Mouse (Mus musculus) heart, embryonic 15.5 days (tissue): ENCODE measurements around the gene Trir. TPM values are rescaled to one million over a fixed set of nuclear protein-coding genes. Genes with fewer than 3 reads are reported as not detected.
A peak's percentile ranks its signal among the peaks of the same experiment; 100 is the strongest.

Experiments
- ATAC-seq: fragments of 200-750 bp; cut with Nextera tagmentation; replicated peaks from 2 replicates; pipeline ENCODE4 v1.8.0; 2017; ENCODE audit warnings: low read depth, moderate TSS enrichment; ENCODE audit not compliant: insufficient number of reproducible peaks, insufficient read depth, low FRiP score
- H3K27ac ChIP-seq: fragments of 300-500 bp; sonication (generic); 2 replicates; pipeline ENCODE4 v1.5.1; 2015; ENCODE audit warnings: mild to moderate bottlenecking, inconsistent platforms
- H3K27me3 ChIP-seq: fragments of 300-500 bp; sonication (generic); 2 replicates; pipeline ENCODE4 v1.6.1; 2015; ENCODE audit warnings: inconsistent platforms
- H3K36me3 ChIP-seq: fragments of 300-500 bp; sonication (generic); 2 replicates; pipeline ENCODE4 v1.6.1; 2015; ENCODE audit warnings: mild to moderate bottlenecking, inconsistent platforms
- H3K4me1 ChIP-seq: fragments of 300-500 bp; sonication (generic); replicated peaks from 2 replicates; pipeline ENCODE4 v1.6.1; 2015; ENCODE audit warnings: inconsistent platforms
- H3K4me2 ChIP-seq: fragments of 300-500 bp; sonication (generic); 2 replicates; pipeline ENCODE4 v1.6.1; 2015; ENCODE audit warnings: inconsistent platforms, mild to moderate bottlenecking, moderate library complexity
- H3K4me3 ChIP-seq: fragments of 300-500 bp; sonication (generic); 2 replicates; pipeline ENCODE4 v1.5.1; 2015; ENCODE audit warnings: mild to moderate bottlenecking, inconsistent platforms
- H3K9ac ChIP-seq: fragments of 300-500 bp; sonication (generic); 2 replicates; pipeline ENCODE4 v1.6.1; 2015; ENCODE audit warnings: mild to moderate bottlenecking, inconsistent platforms
- H3K9me3 ChIP-seq: fragments of 300-500 bp; sonication (generic); replicated peaks from 2 replicates; pipeline ENCODE4 v1.6.1; 2016; ENCODE audit warnings: inconsistent platforms
- WGBS: fragments of 180-500 bp; shearing (Covaris S2); methylation state at CpG from one replicate; pipeline ENCODE4 v1.1.7; 2015; ENCODE audit warnings: mixed read lengths; 5-methylcytosine and 5-hydroxymethylcytosine counted together
- polyA plus RNA-seq: library from polyadenylated mRNA; unstranded; fragments of >200 nt; fragmentation: Nextera tagmentation; extraction: Ambion mirVana; gene quantifications from 2 replicates; pipeline ENCODE4 v1.2.1, GENCODE M21; 2015

Trir gene
- polyA plus RNA-seq, 1 experiment from 2014 or later: 68.4 TPM

DNA sequence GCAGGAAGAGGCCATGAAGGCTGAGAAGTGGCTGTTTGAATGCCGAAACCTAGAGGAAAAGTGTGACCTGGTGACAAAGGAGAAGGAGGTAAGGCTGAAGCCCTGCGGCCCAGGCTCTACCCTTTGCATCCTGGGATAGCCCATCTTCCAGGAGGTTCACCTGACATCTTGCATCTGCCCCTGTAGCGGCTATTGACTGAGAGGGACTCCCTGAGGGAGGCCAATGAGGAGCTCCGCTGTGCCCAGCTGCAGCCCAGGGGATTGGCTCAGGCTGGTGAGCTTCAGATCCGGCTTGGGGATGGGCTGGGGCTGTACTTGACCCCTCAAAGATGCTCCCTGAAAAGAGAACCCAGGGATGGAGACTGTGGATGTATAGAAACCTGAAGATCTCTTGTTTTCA lies 29.6 kb upstream of the Trir start:
- WGBS: 79% methylated on average over 5 of the region's 5 CpGs

DNA sequence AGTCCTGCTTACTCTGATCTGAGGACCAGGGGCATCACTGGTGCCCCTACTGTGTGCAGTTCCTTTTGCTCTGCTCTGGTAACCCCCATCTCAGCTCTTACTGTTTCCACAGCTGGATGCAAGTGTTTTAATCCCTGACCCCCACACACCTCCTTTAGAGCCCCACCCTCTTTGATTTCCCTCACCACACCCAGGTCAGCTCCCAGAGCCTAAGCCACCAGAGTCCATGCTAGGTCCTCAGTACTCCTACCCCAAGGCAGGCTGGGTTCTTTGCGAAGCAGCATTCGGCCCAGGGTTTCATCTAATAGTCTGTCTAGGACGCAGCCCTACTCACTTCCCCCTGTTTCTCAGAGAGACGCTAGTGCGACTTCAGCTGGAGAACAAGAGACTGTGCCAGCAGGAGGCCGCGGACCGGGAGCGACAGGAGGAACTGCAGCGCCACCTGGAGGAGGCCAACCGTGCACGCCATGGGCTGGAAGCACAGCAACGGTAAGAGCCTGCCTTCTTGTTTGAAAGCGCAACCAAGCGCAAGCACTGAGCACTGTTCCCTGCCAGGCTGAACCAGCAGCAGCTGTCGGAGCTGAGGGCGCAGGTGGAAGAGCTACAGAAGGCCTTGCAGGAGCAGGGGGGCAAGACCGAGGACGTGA lies 28.9 kb upstream of the Trir start:
- Histone ChIP-seq H3K4me3 (no peak overlapping the region), H3K36me3 (no peaks in the 10 kb centered on the region), H3K9ac (0 out of 2 replicates have a peak overlapping the region, but pooled peaks have one; percentile 21), H3K4me1 (peaks cover 10% of the 10 kb centered on the region; the same call in 1 of the 2 replicates), H3K4me2 (peak overlapping the region; percentile 36), H3K9me3 (no peaks in the 10 kb centered on the region), H3K27ac (no peak overlapping the region), H3K27me3 (peaks cover 28% of the 10 kb centered on the region)
- 7% methylated on average over 19 of the region's 19 CpGs for WGBS
- peak; percentile 48 for ATAC-seq

More for the DNA sequence above, 29.6 kb upstream of the Trir start:
- Histone ChIP-seq H3K9me3 (no peaks in the 10 kb centered on the region), H3K4me1 (peaks cover 10% of the 10 kb centered on the region; the same call in 1 of the 2 replicates), H3K9ac (no peak overlapping the region), H3K4me3 (no peak overlapping the region), H3K4me2 (no peak overlapping the region), H3K36me3 (no peaks in the 10 kb centered on the region), H3K27me3 (peaks cover 28% of the 10 kb centered on the region), H3K27ac (no peak overlapping the region)
- ATAC-seq: no peak

DNA sequence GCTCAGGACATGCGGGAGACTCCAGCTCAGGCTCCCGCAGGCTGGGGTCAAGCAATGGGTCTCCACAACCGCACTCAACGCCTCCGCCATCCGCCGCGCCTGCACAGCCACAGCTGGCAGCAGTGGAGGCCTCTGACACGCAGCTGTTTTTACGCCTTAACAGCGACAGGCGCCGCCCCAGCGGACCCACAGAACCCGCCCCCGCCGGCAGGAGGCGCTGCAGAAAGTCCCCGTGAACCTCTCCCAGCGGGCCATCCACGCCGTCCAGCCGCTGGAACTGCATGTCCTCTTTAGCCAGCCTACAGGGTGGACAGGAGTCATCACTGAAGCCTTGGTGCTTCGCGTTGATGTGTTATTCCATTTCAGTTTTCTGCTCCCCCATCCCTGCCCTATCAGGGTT lies 18.9 kb upstream of the Trir start:
- H3K4me3 ChIP-seq: no peak overlapping the region
- 12% methylated on average over 25 of the region's 25 CpGs for WGBS
- H3K36me3 ChIP-seq: no peaks in the 10 kb centered on the region
- peaks cover 52% of the 10 kb centered on the region for H3K27me3 ChIP-seq
- no peak overlapping the region for H3K9ac ChIP-seq
- H3K27ac ChIP-seq: no peak overlapping the region
- H3K4me1 ChIP-seq: 0 out of 2 replicates have a peak, but pooled peaks cover 2% of the 10 kb centered on the region
- H3K9me3 ChIP-seq: no peaks in the 10 kb centered on the region
- no peak for ATAC-seq
- H3K4me2 ChIP-seq: no peak overlapping the region

DNA sequence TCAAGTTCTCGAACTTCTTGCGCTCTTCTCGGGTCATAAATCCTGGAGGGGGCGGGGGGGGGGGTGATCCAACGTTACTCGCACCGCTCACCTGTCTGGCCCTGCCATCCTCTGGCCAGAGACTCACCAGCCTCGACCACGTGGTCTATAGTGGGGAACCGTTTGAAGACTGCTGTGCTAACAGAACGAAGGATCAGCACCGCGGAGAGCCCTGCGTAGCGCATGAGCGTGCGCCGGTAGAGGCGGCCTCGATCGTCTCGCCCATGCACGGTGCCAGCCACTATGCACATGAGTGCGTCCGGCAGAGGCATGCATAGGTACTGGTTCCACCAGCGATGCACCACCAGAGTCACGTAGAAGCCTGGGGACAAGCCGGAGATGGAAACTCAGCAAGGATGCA lies 15.4 kb upstream of the Trir start:
- no peak overlapping the region for H3K9ac ChIP-seq
- no peak; the same call in 1 of the 2 replicates for ATAC-seq
- H3K9me3 ChIP-seq: no peaks in the 10 kb centered on the region
- H3K27me3 ChIP-seq: peaks cover 74% of the 10 kb centered on the region
- H3K4me2 ChIP-seq: no peak overlapping the region
- 8% methylated on average over 28 of the region's 28 CpGs for WGBS
- no peaks in the 10 kb centered on the region for H3K36me3 ChIP-seq
- peaks cover 7% of the 10 kb centered on the region; the same call in 1 of the 2 replicates for H3K4me1 ChIP-seq
- H3K27ac ChIP-seq: no peak overlapping the region
- H3K4me3 ChIP-seq: no peak overlapping the region

DNA sequence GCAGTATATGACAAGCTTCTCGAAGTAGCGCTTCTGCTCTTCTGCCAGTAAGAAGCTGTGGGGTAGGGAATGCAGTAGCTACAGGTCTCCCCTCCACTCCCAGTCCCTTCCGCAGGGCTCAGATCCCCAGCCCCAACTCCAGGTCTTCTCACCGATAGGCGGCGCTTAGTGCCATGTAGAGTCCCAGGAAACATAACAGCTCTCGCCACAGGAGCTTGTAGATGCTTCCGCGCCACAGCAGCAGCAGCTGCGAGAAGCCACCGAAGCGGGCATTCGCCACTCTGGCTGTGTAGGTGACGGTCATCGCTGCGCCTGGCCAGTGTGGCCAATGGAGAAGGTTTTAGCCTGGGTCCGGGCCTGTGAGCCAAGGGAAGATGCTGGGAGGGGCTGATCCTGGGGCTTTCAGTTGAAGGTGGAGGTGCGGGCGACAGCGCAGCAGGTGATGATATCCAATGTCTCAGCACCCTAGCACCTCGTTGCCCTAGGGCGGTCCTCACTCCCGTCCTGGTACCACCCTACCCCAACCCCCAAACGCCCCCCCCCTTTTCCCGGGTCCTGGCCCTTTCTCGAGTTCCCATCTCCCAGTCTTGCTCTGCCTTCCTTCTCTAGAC lies 13.3 kb upstream of the Trir start:
- peak overlapping the region; percentile 49; the same call in 1 of the 2 replicates for H3K9ac ChIP-seq
- ATAC-seq: no peak
- no peaks in the 10 kb centered on the region for H3K9me3 ChIP-seq
- peak overlapping the region; percentile 33 for H3K4me3 ChIP-seq
- H3K4me1 ChIP-seq: peaks cover 5% of the 10 kb centered on the region; the same call in 1 of the 2 replicates
- H3K27me3 ChIP-seq: peaks cover 58% of the 10 kb centered on the region
- 4% methylated on average over 26 of the region's 26 CpGs for WGBS
- H3K36me3 ChIP-seq: peaks cover 6% of the 10 kb centered on the region; the same call in 1 of the 2 replicates
- peak overlapping the region; percentile 64 for H3K4me2 ChIP-seq
- H3K27ac ChIP-seq: no peak overlapping the region

DNA sequence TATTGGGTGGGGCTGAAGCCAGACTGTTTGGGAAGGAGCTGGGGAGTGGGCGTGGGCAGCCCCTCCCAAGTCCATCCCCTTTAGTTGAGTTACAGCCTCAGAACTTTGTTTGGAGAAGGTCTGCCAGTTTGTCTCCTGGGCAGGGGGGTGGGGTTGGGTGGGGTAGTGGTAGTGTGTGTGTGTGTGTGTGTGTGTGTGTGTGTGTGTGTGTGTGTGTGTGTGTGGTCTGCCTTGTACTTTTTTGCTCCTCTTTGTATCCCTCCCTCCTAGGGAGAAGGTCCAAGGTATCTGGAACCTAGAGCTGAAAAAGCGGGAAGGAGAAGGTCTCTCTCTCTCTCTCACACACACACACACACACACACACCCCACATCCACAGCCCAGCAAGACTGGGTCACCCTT lies 12.2 kb upstream of the Trir start, which contains the start of gene Best2:
Best2 (minus strand) TSS at position 101 of the 400 bp plus-strand sequence.
- Histone ChIP-seq H3K36me3 (peaks cover 17% of the 10 kb centered on the region), H3K4me3 (peak within 1 kb of the TSS; percentile 33), H3K9ac (peak within 1 kb of the TSS; percentile 49; the same call in 1 of the 2 replicates), H3K27me3 (peaks cover 47% of the 10 kb centered on the region), H3K4me2 (peak within 1 kb of the TSS; percentile 64), H3K4me1 (peaks cover 5% of the 10 kb centered on the region; the same call in 1 of the 2 replicates), H3K27ac (no peak within 1 kb of the TSS), H3K9me3 (no peaks in the 10 kb centered on the region)
- ATAC-seq: no peak
- 56% methylated on average over 2 of the region's 2 CpGs for WGBS

DNA sequence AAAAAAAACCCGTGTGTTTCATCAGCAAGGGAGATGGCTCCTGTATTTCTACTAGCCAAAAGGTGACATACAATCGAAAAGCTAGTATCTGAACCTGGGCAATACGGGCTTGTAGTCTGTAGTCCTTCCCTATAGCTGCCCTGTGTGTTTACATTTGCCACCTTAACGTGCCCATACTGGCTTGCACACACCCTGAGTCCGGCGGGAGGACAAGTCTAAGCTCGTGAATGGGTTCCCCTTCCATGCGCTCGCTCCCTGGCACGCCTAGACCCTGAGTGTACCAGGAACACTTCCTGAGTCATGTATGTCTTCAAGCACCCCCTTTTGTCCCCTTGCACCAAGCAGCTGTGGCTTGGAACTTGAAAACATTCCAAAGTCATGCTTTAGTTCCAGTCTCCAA lies 9.9 kb upstream of the Trir start:
- no peak overlapping the region for H3K4me3 ChIP-seq
- H3K9ac ChIP-seq: no peak overlapping the region
- 66% methylated on average over 10 of the region's 10 CpGs for WGBS
- no peak overlapping the region for H3K4me2 ChIP-seq
- ATAC-seq: no peak
- H3K9me3 ChIP-seq: no peaks in the 10 kb centered on the region
- H3K27me3 ChIP-seq: peaks cover 30% of the 10 kb centered on the region
- no peak overlapping the region for H3K27ac ChIP-seq
- H3K36me3 ChIP-seq: peaks cover 36% of the 10 kb centered on the region
- H3K4me1 ChIP-seq: peaks cover 5% of the 10 kb centered on the region; the same call in 1 of the 2 replicates

DNA sequence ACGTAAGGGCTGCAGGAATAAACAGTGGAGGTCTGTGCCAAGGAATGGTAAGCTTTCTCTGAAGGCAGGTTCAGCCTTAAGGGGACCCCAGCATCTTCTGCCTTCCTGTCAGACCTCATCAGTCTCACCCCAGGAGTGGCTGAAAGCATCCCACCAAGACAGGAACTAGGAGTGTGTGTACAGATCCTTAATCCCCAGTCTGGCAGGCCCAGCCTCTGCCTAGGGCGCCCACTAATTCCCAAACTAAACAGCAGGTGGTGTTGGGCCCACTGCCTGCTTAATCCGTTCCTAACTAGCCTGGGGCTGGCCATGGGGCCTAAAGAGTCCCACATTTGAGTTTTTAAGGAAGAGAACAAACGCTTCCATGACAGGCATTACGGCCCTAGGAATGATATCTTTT lies 9.4 kb upstream of the Trir start:
- no peak for ATAC-seq
- no peak overlapping the region for H3K4me3 ChIP-seq
- H3K27me3 ChIP-seq: peaks cover 26% of the 10 kb centered on the region
- WGBS: 56% methylated on average over 5 of the region's 5 CpGs
- H3K4me2 ChIP-seq: no peak overlapping the region
- no peak overlapping the region for H3K27ac ChIP-seq
- peaks cover 40% of the 10 kb centered on the region for H3K36me3 ChIP-seq
- no peaks in the 10 kb centered on the region for H3K9me3 ChIP-seq
- peaks cover 5% of the 10 kb centered on the region; the same call in 1 of the 2 replicates for H3K4me1 ChIP-seq
- H3K9ac ChIP-seq: no peak overlapping the region

DNA sequence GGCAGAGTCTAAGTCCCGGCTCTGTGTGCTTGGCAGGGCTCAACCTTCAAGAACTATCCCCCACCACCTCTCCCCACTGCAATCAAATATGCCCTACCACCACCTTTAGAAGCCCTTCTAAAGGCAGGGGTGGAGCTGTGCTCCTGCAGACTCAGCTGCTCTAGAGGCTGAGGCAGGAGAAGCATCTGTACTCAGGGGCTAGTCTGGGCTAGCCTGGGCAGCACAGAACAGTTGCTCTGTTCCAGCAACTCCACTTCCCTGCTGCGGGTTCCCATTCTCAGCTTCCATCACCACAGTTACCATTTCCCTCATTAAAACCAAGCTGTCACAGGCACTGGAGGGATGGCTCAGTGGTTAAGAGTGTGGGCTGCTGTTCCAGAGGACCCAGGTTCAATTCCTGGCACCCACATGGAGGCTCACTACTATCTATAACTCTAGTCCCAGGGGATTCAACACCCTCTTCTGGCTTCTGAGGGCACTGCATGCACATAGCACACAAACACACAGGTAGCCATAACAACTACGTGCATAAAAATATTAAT lies 5.0 kb upstream of the Trir start:
- H3K4me2 ChIP-seq: no peak overlapping the region
- no peak overlapping the region for H3K9ac ChIP-seq
- no peaks in the 10 kb centered on the region for H3K27me3 ChIP-seq
- 93% methylated on average over 3 of the region's 3 CpGs for WGBS
- no peak overlapping the region for H3K27ac ChIP-seq
- peaks cover 24% of the 10 kb centered on the region for H3K4me1 ChIP-seq
- no peaks in the 10 kb centered on the region for H3K9me3 ChIP-seq
- H3K4me3 ChIP-seq: no peak overlapping the region
- no peak for ATAC-seq
- H3K36me3 ChIP-seq: peaks cover 57% of the 10 kb centered on the region

DNA sequence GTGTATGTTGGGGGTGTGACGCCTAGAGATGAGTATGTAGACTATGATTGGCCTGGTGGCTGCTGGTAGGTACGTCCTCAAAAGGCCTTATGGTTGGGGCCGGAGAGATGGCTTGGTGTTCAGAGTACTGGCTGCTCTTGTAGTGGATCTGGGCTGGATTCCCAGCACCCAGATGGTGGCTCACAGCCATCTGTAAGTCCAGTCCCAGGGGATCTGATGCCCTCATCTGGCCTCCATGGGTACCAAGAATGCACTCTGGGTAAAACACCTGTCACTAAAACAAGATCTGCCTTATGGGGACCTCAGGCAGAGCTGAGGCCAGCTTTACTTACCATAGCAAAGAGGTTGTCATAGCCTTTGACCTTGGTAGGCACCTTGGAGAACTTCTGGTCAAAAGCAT lies 2.8 kb upstream of the Trir start:
- WGBS: 96% methylated on average over 3 of the region's 3 CpGs
- no peak overlapping the region for H3K9ac ChIP-seq
- peaks cover 47% of the 10 kb centered on the region for H3K36me3 ChIP-seq

DNA sequence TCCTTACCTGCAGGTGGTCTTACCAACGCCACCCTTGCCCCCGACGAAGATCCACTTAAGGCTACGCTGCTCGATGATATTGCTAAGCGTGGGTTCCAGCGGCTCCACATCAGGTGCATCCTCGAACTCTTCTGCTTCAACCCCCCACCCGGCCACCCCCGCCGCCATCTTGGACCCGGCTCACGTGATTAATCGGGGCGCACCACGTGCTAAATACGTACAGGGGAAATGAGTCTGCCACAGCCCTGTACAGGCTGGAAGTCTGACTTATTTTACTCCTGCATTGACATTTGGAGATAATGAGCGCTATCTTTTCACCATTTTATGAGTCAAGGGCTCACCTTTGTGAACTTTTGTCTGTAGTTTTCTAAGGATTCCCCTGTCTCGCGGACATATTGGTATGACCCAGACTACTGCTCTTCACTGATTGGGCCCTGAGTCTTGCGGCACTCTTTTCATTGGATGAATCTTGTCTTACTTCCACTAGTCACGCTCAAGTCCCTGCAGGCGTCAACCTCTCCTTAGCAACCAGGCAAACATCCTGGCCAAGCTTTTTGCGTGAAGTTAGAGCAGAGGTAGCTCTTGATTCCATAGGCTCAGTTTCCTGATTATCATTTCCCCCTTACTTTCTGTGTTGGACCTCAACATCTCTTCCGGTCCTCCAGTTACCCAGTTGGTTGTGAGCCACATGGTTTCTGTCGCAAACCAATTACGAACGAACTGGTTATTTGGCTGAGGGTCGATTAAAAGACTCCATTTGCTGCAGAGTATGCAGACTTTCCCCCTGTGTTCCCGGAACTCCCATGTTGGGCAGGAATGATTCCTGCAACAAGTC lies 1.3 kb upstream of the Trir start, which contains the start of gene Asna1:
Asna1 (minus strand) TSS at position 184 of the 835 bp plus-strand sequence.
- peaks cover 43% of the 10 kb centered on the region for H3K36me3 ChIP-seq

More for the DNA sequence above, 2.8 kb upstream of the Trir start:
- H3K27ac ChIP-seq: no peak overlapping the region
- H3K4me2 ChIP-seq: peak overlapping the region; percentile 87
- H3K9me3 ChIP-seq: no peaks in the 10 kb centered on the region
- ATAC-seq: no peak
- H3K4me3 ChIP-seq: peak overlapping the region; percentile 77
- H3K4me1 ChIP-seq: peaks cover 36% of the 10 kb centered on the region
- no peaks in the 10 kb centered on the region for H3K27me3 ChIP-seq

More for the DNA sequence above, 1.3 kb upstream of the Trir start, which contains the start of gene Asna1:
- peak; percentile 75 for ATAC-seq
- H3K9ac ChIP-seq: peak within 1 kb of the TSS; percentile 89
- no peaks in the 10 kb centered on the region for H3K9me3 ChIP-seq
- H3K27me3 ChIP-seq: no peaks in the 10 kb centered on the region
- H3K4me3 ChIP-seq: peak within 1 kb of the TSS; percentile 77
- 5% methylated on average over 30 of the region's 30 CpGs for WGBS
- peaks cover 41% of the 10 kb centered on the region for H3K4me1 ChIP-seq
- peak within 1 kb of the TSS; percentile 87 for H3K4me2 ChIP-seq
- H3K27ac ChIP-seq: peak within 1 kb of the TSS; percentile 89
